Mouse (Mus musculus) liver, adult 2 months (tissue): ENCODE measurements around the gene Cdk6. TPM values are rescaled to one million over a fixed set of nuclear protein-coding genes. Genes with fewer than 3 reads are reported as not detected.

Experiments used
- DNase-seq: peaks from one replicate; pipeline ENCODE4 v3.0.0-alpha.2; 2011; ENCODE audit warnings: low read depth, low spot score; ENCODE audit errors: extremely low read depth
- H3K27ac ChIP-seq: fragments of 200-500 bp; replicated peaks from 2 replicates; pipeline ENCODE4 v1.5.1; 2012; ENCODE audit warnings: low read depth, mild to moderate bottlenecking, control low read depth, inconsistent platforms, low read length; ENCODE audit not compliant: insufficient read depth
- H3K27me3 ChIP-seq: fragments of 200-500 bp; 2 replicates; pipeline ENCODE4 v1.6.1; 2012; ENCODE audit warnings: mild to moderate bottlenecking, moderate library complexity, low read length, inconsistent platforms; ENCODE audit not compliant: control insufficient read depth, insufficient read depth
- H3K36me3 ChIP-seq: fragments of 200-500 bp; 2 replicates; pipeline ENCODE4 v1.6.1; 2012; ENCODE audit warnings: low read length, inconsistent platforms; ENCODE audit not compliant: control insufficient read depth, insufficient read depth
- H3K4me1 ChIP-seq: fragments of 200-500 bp; 2 replicates; pipeline ENCODE4 v1.6.1; 2011; ENCODE audit warnings: low read length; ENCODE audit not compliant: control insufficient read depth, insufficient read depth
- H3K4me3 ChIP-seq: fragments of 200-500 bp; 2 replicates; pipeline ENCODE4 v1.5.1; 2011; ENCODE audit warnings: low read depth, mild to moderate bottlenecking, control low read depth, low read length, moderate library complexity; ENCODE audit not compliant: insufficient read depth
- H3K79me2 ChIP-seq: fragments of 200-500 bp; 2 replicates; pipeline ENCODE4 v1.6.1; 2012; ENCODE audit warnings: inconsistent platforms, mild to moderate bottlenecking, low read length, moderate library complexity; ENCODE audit not compliant: control insufficient read depth, insufficient read depth
- H3K9ac ChIP-seq: fragments of 200-500 bp; 2 replicates; pipeline ENCODE4 v1.6.1; 2012; ENCODE audit warnings: low read depth, mild to moderate bottlenecking, control low read depth, inconsistent platforms, low read length
- CTCF ChIP-seq: fragments of 200-500 bp; IDR thresholded peaks from 2 replicates; pipeline ENCODE4 v1.5.1; 2011; ENCODE audit warnings: low read depth, low read length, control low read depth
- POLR2A ChIP-seq: fragments of 200-500 bp; IDR thresholded peaks from 2 replicates; pipeline ENCODE4 v1.6.1; 2011; ENCODE audit warnings: low read length, control low read depth; ENCODE audit not compliant: insufficient read depth; ENCODE audit errors: extremely low read depth
- WGBS: fragments of 180-500 bp; shearing (Covaris S2); methylation state at CpG from one replicate; pipeline ENCODE4 v1.1.7; 2018; 5-methylcytosine and 5-hydroxymethylcytosine counted together
- polyA plus RNA-seq: library from polyadenylated mRNA; depleted of rRNA; stranded (reverse); fragments of >200 nt; gene quantifications from 2 replicates; pipeline ENCODE4 v1.2.3, GENCODE M21; 2012; rRNA removed
- total RNA-seq: library from RNA; depleted of rRNA; stranded (reverse); fragments of >200 nt; gene quantifications from 2 replicates; pipeline ENCODE4 v1.2.3, GENCODE M21; 2014; rRNA removed

Cdk6 gene
- total and polyA plus RNA-seq, 2 experiments, result 6.1 to 9.9 TPM

DNA sequence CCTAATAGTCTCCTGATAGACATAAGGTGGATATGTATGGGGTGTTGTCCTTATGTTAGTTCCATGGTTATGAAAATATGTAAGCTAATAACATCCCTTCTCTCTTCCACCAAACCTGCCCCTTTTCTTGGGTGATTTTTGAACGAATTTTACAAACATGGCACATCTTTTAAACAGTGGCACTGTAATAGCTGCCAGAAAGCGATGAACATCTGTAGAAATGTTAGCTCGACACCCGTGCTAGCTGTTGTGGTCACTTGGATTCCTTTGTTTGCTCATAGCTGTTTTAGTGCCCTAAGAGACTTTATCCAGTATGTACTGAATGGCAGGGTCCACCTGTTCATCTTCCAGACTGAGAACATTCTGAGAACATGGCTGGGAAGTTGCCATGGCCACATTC is 230.0 kb downstream of the Cdk6 start, which contains the start of gene 1700109H08Rik:
Gene 1700109H08Rik (plus strand): TSS at position 301 of the 400 bp plus-strand sequence.
- Histone ChIP-seq H3K36me3 (peaks cover 61% of the 10 kb centered on the region), H3K27me3 (no peaks in the 10 kb centered on the region), H3K4me3 (no peak within 1 kb of the TSS), H3K4me1 (no peaks in the 10 kb centered on the region), H3K9ac (no peak within 1 kb of the TSS), H3K79me2 (no peaks in the 10 kb centered on the region), H3K27ac (no peak within 1 kb of the TSS)
- TF ChIP-seq POLR2A (no peak), CTCF (no peak)
- 98% methylated on average over 4 of the region's 4 CpGs for WGBS
- no peak for DNase-seq

DNA sequence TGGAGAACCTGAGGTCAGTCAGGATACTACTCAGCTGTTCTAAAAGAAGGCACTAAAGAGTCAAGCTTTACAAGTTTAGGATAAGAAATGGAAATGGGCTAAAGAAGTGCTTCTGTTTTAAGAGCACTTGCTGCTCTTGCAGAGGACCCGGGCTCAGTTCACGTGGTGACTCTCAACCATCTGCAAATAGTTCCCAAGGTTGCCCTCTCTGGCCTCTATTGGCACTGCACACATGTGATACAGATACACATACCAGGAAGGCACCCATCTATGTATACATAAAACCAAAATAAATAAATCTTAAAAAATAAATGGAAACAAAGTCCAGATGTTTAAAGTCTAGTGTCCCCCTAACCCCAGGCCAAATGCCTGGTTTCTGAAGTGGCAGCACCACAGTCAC is 233.5 kb downstream of the Cdk6 start:
- WGBS, result 95% methylated on average over 2 of the region's 2 CpGs
- Histone ChIP-seq H3K36me3 (peaks cover 67% of the 10 kb centered on the region), H3K79me2 (no peaks in the 10 kb centered on the region), H3K4me3 (no peak overlapping the region), H3K27me3 (no peaks in the 10 kb centered on the region), H3K4me1 (no peaks in the 10 kb centered on the region), H3K27ac (no peak overlapping the region), H3K9ac (no peak overlapping the region)
- DNase-seq, result no peak
- no peak for TF ChIP-seq POLR2A
- no peak for TF ChIP-seq CTCF

DNA sequence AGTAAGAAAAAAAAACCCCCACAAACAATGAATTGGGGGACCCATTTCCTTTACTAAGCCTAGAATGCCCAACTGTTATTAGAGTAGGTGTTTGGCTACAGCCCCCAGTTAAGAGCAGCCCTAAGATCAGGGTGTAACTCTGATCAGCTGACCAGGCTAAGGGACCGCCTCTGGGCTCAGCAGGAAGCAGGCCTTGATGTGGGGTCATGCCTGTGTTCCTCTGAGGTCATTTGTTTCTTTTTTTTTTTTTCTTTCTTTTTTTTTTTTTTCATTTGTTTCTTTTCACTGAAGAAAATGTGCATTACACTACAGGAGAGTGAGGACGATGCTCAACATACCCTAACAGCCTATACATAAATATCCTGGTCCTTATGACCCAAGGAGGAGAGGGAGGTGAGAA is 236.7 kb downstream of the Cdk6 start:
- no peaks in the 10 kb centered on the region for H3K4me1 ChIP-seq
- H3K9ac ChIP-seq, result no peak overlapping the region
- H3K4me3 ChIP-seq, result no peak overlapping the region
- 89% methylated on average over 2 of the region's 2 CpGs for WGBS
- H3K36me3 ChIP-seq, result peaks cover 52% of the 10 kb centered on the region
- no peak for TF ChIP-seq CTCF
- TF ChIP-seq POLR2A, result no peak
- no peak for DNase-seq
- no peak overlapping the region for H3K27ac ChIP-seq
- H3K79me2 ChIP-seq, result no peaks in the 10 kb centered on the region
- no peaks in the 10 kb centered on the region for H3K27me3 ChIP-seq

DNA sequence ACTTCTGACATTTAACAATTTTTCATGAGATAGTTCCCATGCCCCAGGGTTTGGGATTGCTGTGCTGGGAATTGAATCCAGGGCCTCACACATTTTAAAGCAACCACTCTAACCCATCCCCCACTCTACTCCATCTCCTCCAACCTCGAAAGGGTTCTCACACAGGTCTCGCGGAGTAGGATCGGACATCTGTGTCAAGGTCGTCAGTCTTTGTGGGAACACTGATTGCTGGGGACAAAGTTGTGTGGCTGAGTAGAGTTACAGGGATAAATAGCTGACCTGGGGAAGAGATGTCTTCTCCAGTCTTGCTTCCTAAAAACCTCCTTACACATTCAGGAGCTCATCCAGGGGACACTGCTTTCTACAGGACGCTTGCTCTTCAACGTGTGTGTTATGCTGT is 237.8 kb downstream of the Cdk6 start:
- H3K4me1 ChIP-seq, result no peaks in the 10 kb centered on the region
- no peak overlapping the region for H3K9ac ChIP-seq
- H3K36me3 ChIP-seq, result peaks cover 50% of the 10 kb centered on the region
- no peak for DNase-seq
- no peak overlapping the region for H3K4me3 ChIP-seq
- H3K27ac ChIP-seq, result no peak overlapping the region
- 92% methylated on average over 7 of the region's 7 CpGs for WGBS
- H3K79me2 ChIP-seq, result no peaks in the 10 kb centered on the region
- no peaks in the 10 kb centered on the region for H3K27me3 ChIP-seq
- no peak for TF ChIP-seq POLR2A
- no peak for TF ChIP-seq CTCF

Other genes starting within 250 kb of the Cdk6 start
- gene Fam133b, start 202.3 kb downstream of the Cdk6 start, total RNA-seq, result 9.0 and 10.9 TPM in 2 replicates
- gene Fam133b, start 202.3 kb downstream of the Cdk6 start, polyA plus RNA-seq, result 2.3 and 3.0 TPM in 2 replicates
- gene 1700109H08Rik, start 230.1 kb downstream of the Cdk6 start, total RNA-seq, result 1.8 TPM in 2 replicates
- gene 1700109H08Rik, start 230.1 kb downstream of the Cdk6 start, polyA plus RNA-seq, result 0.35 and 0.93 TPM in 2 replicates